Mouse (Mus musculus) adipose tissue, adult 10 weeks (tissue): ENCODE results near the gene Bub1. TPM values are rescaled to one million over a fixed set of nuclear protein-coding genes. Genes with fewer than 3 reads are reported as not detected.

Source experiments
- polyA plus RNA-seq: library from polyadenylated mRNA; stranded (reverse); fragments of 350-450 nt; fragmentation: Illumina TruSeq; extraction: RNeasy Lipid Tissue Mini Kit (QIAGEN cat#74804); gene quantifications from one replicate; pipeline ENCODE4 v1.2.3, GENCODE M21; 2014; ENCODE audit warnings: low read depth, low replicate concordance

Gene Bub1
- polyA plus RNA-seq, result 1.4 TPM

GRCm38 (mm10) chr2:127831401-127832102 lies at the start of gene Bub1:
Gene Bub1, minus strand, starts transcription at chr2:127831865.

GRCm38 (mm10) chr2:127838576-127838975 lies 6.9 kb upstream of the Bub1 start, which contains the start of gene Acoxl:
Gene Acoxl, plus strand, starts transcription at chr2:127838876.

GRCm38 (mm10) chr2:127791919-127792603 lies 39.6 kb downstream of the Bub1 start, which contains the start of gene Mtln:
Gene Mtln, minus strand, starts transcription at chr2:127792488.

GRCm38 (mm10) chr2:127788440-127789116 lies 43.1 kb downstream of the Bub1 start, which contains the start of gene Nphp1:
Gene Nphp1, minus strand, starts transcription at chr2:127788897.

Other genes with a start within 250 kb of the Bub1 start
- gene Zfp661, start 244.8 kb downstream of the Bub1 start, polyA plus RNA-seq, result 4.7 TPM
- gene Mrps5, start 244.6 kb downstream of the Bub1 start, polyA plus RNA-seq, result 60.1 TPM
- gene Mal, start 175.2 kb downstream of the Bub1 start, polyA plus RNA-seq, result 92.9 TPM
- 6.4 TPM for gene Mall, start 101.9 kb downstream of the Bub1 start, polyA plus RNA-seq
- 35.5 TPM for gene Nphp1, start 43.0 kb downstream of the Bub1 start, polyA plus RNA-seq
- gene Mtln, start 39.4 kb downstream of the Bub1 start, polyA plus RNA-seq, result 37.9 TPM
- 0.93 TPM for gene Acoxl, start 7.0 kb upstream of the Bub1 start, polyA plus RNA-seq